Mouse (Mus musculus) G1E (cell line): ENCODE data around the gene Gm42906. TPM values are rescaled to one million over a fixed set of nuclear protein-coding genes. Genes with fewer than 3 reads are reported as not detected.

Experiments used
- ATAC-seq: 2 replicates; pipeline ENCODE4 v1.8.0; 2016; ENCODE audit warnings: mild to moderate bottlenecking; ENCODE audit not compliant: insufficient number of reproducible peaks, poor library complexity, low FRiP score, severe bottlenecking; ENCODE audit errors: extremely low read depth
- DNase-seq: peaks from one replicate; pipeline ENCODE4 v3.0.0; 2012; ENCODE audit warnings: low spot score
- H3K27me3 ChIP-seq: 2 replicates; pipeline ENCODE4 v1.6.1; 2012; ENCODE audit warnings: mild to moderate bottlenecking, low read length, inconsistent platforms; ENCODE audit not compliant: insufficient read depth
- H3K36me3 ChIP-seq: replicated peaks from 2 replicates; pipeline ENCODE3; 2012; ENCODE audit warnings: mild to moderate bottlenecking, inconsistent platforms
- H3K4me1 ChIP-seq: 2 replicates; pipeline ENCODE4 v1.6.1; 2012; ENCODE audit warnings: low read depth, low read length, inconsistent platforms, mixed read lengths; ENCODE audit not compliant: insufficient read depth
- H3K4me3 ChIP-seq: 2 replicates; pipeline ENCODE4 v1.5.1; 2012; ENCODE audit warnings: low read depth, mild to moderate bottlenecking, inconsistent platforms, low read length, moderate library complexity, mixed read lengths
- H3K9me3 ChIP-seq: replicated peaks from 2 replicates; pipeline ENCODE4 v1.6.1; 2012; ENCODE audit warnings: inconsistent platforms
- CTCF ChIP-seq: IDR thresholded peaks from 2 replicates; pipeline ENCODE4 v1.5.1; 2012; ENCODE audit warnings: low read depth, low read length, inconsistent platforms, mixed read lengths
- GATA1 ChIP-seq: IDR thresholded peaks from 2 replicates; pipeline ENCODE4 v1.6.1; 2012; ENCODE audit warnings: borderline replicate concordance, low read length, inconsistent platforms, mixed read lengths
- GATA2 ChIP-seq: IDR thresholded peaks from 2 replicates; pipeline ENCODE4 v1.6.1; 2012; ENCODE audit warnings: low read depth, low read length, inconsistent platforms, borderline replicate concordance
- POLR2AphosphoS5 ChIP-seq: IDR thresholded peaks from 2 replicates; pipeline ENCODE4 v1.6.1; 2012; ENCODE audit warnings: low read depth, low read length, inconsistent platforms; ENCODE audit not compliant: insufficient replicate concordance
- TAL1 ChIP-seq: conservative IDR thresholded peaks from 2 replicates; pipeline ENCODE4 v1.6.1; 2012; ENCODE audit warnings: low read depth, low read length, inconsistent platforms, mixed read lengths
- polyA plus RNA-seq: library from polyadenylated mRNA; stranded (reverse); fragments of >175 nt; gene quantifications from 2 replicates; pipeline ENCODE4 v1.2.3, GENCODE M21; 2012
- total RNA-seq, 2 experiments: library from RNA; stranded (forward) in 1 of 2; stranded (reverse) in 1 of 2; fragments of 200-1000 nt in 1 of 2; fragments of >200 nt in 1 of 2; fragmentation: Nextera tagmentation in 1 of 2; gene quantifications; 2 replicates each; pipeline ENCODE4 v1.2.3; 2014 to 2017

The Gm42906 gene
- total and polyA plus RNA-seq, 3 experiments: not detected

GRCm38 (mm10) chr5:151368395-151369190, 59.4 kb downstream of the Gm42906 start:
- Histone ChIP-seq H3K27me3 (no peaks in the 10 kb centered on the region), H3K36me3 (no peaks in the 10 kb centered on the region), H3K4me1 (peaks cover 12% of the 10 kb centered on the region), H3K9me3 (no peaks in the 10 kb centered on the region), H3K4me3 (peak overlapping the region; percentile 73)
- DNase-seq (peak; percentile 89), ATAC-seq (peak; percentile 85)
- TF ChIP-seq CTCF: no peak

- ATAC-seq (no peak), DNase-seq (peak; percentile 2)
- TF ChIP-seq GATA1: no peak
- TF ChIP-seq GATA2: no peak
- TF ChIP-seq CTCF: no peak
- TF ChIP-seq POLR2AphosphoS5: no peak
- no peak for TF ChIP-seq TAL1
- Histone ChIP-seq H3K36me3 (no peaks in the 10 kb centered on the region), H3K4me1 (peaks cover 12% of the 10 kb centered on the region), H3K9me3 (no peaks in the 10 kb centered on the region), H3K27me3 (no peaks in the 10 kb centered on the region), H3K4me3 (peak overlapping the region; percentile 73)
Observed at GRCm38 (mm10) chr5:151367881-151368394, 60.0 kb downstream of the Gm42906 start.

- peaks cover 12% of the 10 kb centered on the region for H3K4me1 ChIP-seq
- no peak for DNase-seq
- no peak for ATAC-seq
- no peaks in the 10 kb centered on the region for H3K9me3 ChIP-seq
- peak overlapping the region; percentile 73 for H3K4me3 ChIP-seq
- no peaks in the 10 kb centered on the region for H3K36me3 ChIP-seq
- TF ChIP-seq POLR2AphosphoS5 (no peak), GATA1 (no peak), TAL1 (no peak), CTCF (no peak), GATA2 (no peak)
- H3K27me3 ChIP-seq: no peaks in the 10 kb centered on the region
Observed at GRCm38 (mm10) chr5:151367317-151367716, 60.6 kb downstream of the Gm42906 start.

- no peak for TF ChIP-seq GATA1
- no peak for TF ChIP-seq TAL1
- TF ChIP-seq GATA2: no peak
- no peak for TF ChIP-seq CTCF
- no peak for TF ChIP-seq POLR2AphosphoS5
- ATAC-seq (no peak), DNase-seq (no peak)
- no peaks in the 10 kb centered on the region for H3K9me3 ChIP-seq
- H3K4me3 ChIP-seq: no peak overlapping the region
- H3K4me1 ChIP-seq: peaks cover 12% of the 10 kb centered on the region
- no peaks in the 10 kb centered on the region for H3K27me3 ChIP-seq
- no peaks in the 10 kb centered on the region for H3K36me3 ChIP-seq
Observed at GRCm38 (mm10) chr5:151363343-151364000, 64.5 kb downstream of the Gm42906 start.

GRCm38 (mm10) chr5:151349616-151350015, 78.3 kb downstream of the Gm42906 start:
- Histone ChIP-seq H3K27me3 (no peaks in the 10 kb centered on the region), H3K4me3 (no peak overlapping the region), H3K9me3 (no peaks in the 10 kb centered on the region), H3K36me3 (no peaks in the 10 kb centered on the region), H3K4me1 (no peaks in the 10 kb centered on the region)
- TF ChIP-seq GATA2: no peak
- TF ChIP-seq CTCF: no peak
- no peak for TF ChIP-seq GATA1
- no peak for TF ChIP-seq TAL1
- TF ChIP-seq POLR2AphosphoS5: no peak
- ATAC-seq (no peak), DNase-seq (no peak)

GRCm38 (mm10) chr5:151348418-151348817, 79.5 kb downstream of the Gm42906 start:
- H3K36me3 ChIP-seq: no peaks in the 10 kb centered on the region
- H3K9me3 ChIP-seq: no peaks in the 10 kb centered on the region
- no peak overlapping the region for H3K4me3 ChIP-seq
- TF ChIP-seq TAL1: no peak
- TF ChIP-seq GATA1: no peak
- no peaks in the 10 kb centered on the region for H3K27me3 ChIP-seq
- ATAC-seq (0 out of 2 replicates have a peak, but pooled peaks have one; percentile 12), DNase-seq (no peak)
- no peaks in the 10 kb centered on the region for H3K4me1 ChIP-seq
